Mouse (Mus musculus) lung, embryonic 15.5 days (tissue): ENCODE results near the gene Gm37240. TPM values are rescaled to one million over a fixed set of nuclear protein-coding genes. Genes with fewer than 3 reads are reported as not detected.

Experiments
- ATAC-seq: fragments of 200-750 bp; cut with Nextera tagmentation; 2 replicates; pipeline ENCODE4 v1.8.0; 2017; ENCODE audit warnings: moderate number of reproducible peaks, borderline replicate concordance; ENCODE audit not compliant: low FRiP score, low TSS enrichment; ENCODE audit errors: extremely low read depth
- H3K27ac ChIP-seq: fragments of 300-500 bp; sonication (generic); 2 replicates; pipeline ENCODE4 v1.5.1; 2015; ENCODE audit warnings: moderate library complexity, mild to moderate bottlenecking, inconsistent platforms
- H3K27me3 ChIP-seq: fragments of 300-500 bp; sonication (generic); 2 replicates; pipeline ENCODE4 v1.6.1; 2015; ENCODE audit warnings: inconsistent platforms
- H3K36me3 ChIP-seq: fragments of 300-500 bp; sonication (generic); 2 replicates; pipeline ENCODE4 v1.6.1; 2015; ENCODE audit warnings: inconsistent platforms
- H3K4me1 ChIP-seq: fragments of 300-500 bp; sonication (generic); 2 replicates; pipeline ENCODE4 v1.6.1; 2015; ENCODE audit warnings: inconsistent platforms
- H3K4me2 ChIP-seq: fragments of 300-500 bp; sonication (generic); 2 replicates; pipeline ENCODE4 v1.6.1; 2015; ENCODE audit warnings: inconsistent platforms, mild to moderate bottlenecking, moderate library complexity
- H3K4me3 ChIP-seq: fragments of 300-500 bp; sonication (generic); 2 replicates; pipeline ENCODE4 v1.5.1; 2015; ENCODE audit warnings: mild to moderate bottlenecking, inconsistent platforms
- H3K9ac ChIP-seq: fragments of 300-500 bp; sonication (generic); 2 replicates; pipeline ENCODE4 v1.6.1; 2015; ENCODE audit warnings: inconsistent platforms
- H3K9me3 ChIP-seq: fragments of 300-500 bp; sonication (generic); 2 replicates; pipeline ENCODE4 v1.6.1; 2016; ENCODE audit warnings: inconsistent platforms
- WGBS: fragments of 180-500 bp; shearing (Covaris S2); methylation state at CpG from one replicate; pipeline ENCODE4 v1.1.7; 2015; 5-methylcytosine and 5-hydroxymethylcytosine counted together
- polyA plus RNA-seq: library from polyadenylated mRNA; unstranded; fragments of >200 nt; fragmentation: Nextera tagmentation; extraction: Ambion mirVana; gene quantifications from 2 replicates; pipeline ENCODE4 v1.2.1, GENCODE M21; 2015

The Gm37240 gene
- polyA plus RNA-seq, 1 experiment from 2014 or later = 8.8 TPM

DNA sequence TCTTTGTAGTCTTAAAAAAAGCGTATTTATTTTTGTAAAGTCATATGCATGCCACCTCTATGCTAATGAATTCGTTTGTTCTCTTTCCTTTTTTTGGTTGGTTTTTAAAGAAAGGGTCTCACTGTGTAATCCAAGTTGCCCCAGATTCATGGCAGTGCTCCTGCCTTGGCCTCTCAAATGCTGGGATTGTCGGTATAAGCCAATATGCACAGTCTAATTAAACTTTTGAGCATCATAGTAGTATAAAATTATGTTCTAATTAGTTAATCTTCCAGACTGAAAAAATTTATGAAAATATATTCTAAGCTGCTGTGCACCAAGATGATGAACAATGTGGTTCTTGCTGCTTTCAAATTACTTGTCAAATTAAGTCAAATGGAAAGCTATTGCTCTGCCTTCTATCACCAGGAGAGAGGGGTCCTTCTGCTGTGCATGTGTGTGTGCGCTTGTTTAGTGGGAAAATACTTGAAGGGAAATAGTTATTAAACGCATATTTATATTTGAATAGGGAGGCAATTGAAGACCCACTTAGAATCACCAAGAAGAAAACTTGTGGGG lies 1291.6 kb downstream of the Gm37240 start:
- no peaks in the 10 kb centered on the region for H3K9me3 ChIP-seq

DNA sequence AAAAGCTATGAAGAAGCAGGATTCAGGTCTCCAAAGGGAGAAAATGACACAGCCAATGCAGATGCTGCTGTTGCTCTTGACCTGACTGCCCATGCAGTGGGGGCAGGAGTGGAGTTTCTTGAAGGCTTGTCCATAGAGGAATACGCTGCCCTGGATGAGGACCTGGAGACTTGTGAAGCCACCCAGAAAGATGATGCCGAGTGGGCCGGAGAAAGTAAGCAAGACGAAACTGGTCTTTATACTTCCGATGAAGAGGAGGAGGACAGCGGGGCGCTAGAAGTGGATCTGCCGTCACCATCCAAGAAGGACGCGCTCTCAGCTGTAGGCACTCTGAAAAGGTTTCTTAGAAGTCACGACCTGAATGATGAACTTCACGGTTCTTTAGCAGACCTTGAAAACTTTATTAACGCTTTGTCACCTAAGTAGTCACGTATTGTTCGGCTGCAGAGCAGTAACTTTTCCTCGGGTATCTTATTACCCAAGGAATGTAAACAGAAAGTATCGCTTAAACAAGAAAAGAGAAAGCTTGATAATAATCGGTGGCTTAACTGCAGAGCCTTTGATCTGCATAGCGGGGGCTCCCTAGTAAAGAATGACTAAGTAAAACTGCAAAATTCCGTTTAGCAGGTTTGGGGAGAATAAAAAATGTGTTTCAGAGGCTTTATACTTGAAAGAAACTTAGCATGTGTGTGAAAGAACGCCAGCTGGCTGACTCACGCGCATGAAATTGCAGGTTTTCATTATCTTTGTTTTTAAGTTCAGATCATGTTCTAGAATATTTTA lies 1292.2 kb downstream of the Gm37240 start:
- 3% methylated on average over 23 of the region's 23 CpGs for WGBS
- Histone ChIP-seq H3K27ac (peak overlapping the region; percentile 1; the same call in 1 of the 2 replicates), H3K36me3 (no peaks in the 10 kb centered on the region), H3K4me1 (peaks cover 25% of the 10 kb centered on the region; the same call in 1 of the 2 replicates), H3K9me3 (no peaks in the 10 kb centered on the region), H3K9ac (peak overlapping the region; percentile 5; the same call in 1 of the 2 replicates), H3K4me2 (peak overlapping the region; percentile 55), H3K27me3 (no peaks in the 10 kb centered on the region), H3K4me3 (peak overlapping the region; percentile 36)
- ATAC-seq = no peak

More for the DNA sequence above, 1291.6 kb downstream of the Gm37240 start:
- Histone ChIP-seq H3K27me3 (no peaks in the 10 kb centered on the region), H3K4me2 (peak overlapping the region; percentile 55), H3K27ac (peak overlapping the region; percentile 1; the same call in 1 of the 2 replicates), H3K4me1 (peaks cover 28% of the 10 kb centered on the region; the same call in 1 of the 2 replicates), H3K9ac (0 out of 2 replicates have a peak overlapping the region, but pooled peaks have one; percentile 5), H3K4me3 (peak overlapping the region; percentile 36), H3K36me3 (no peaks in the 10 kb centered on the region)
- ATAC-seq = no peak
- 35% methylated on average over 5 of the region's 5 CpGs for WGBS

DNA sequence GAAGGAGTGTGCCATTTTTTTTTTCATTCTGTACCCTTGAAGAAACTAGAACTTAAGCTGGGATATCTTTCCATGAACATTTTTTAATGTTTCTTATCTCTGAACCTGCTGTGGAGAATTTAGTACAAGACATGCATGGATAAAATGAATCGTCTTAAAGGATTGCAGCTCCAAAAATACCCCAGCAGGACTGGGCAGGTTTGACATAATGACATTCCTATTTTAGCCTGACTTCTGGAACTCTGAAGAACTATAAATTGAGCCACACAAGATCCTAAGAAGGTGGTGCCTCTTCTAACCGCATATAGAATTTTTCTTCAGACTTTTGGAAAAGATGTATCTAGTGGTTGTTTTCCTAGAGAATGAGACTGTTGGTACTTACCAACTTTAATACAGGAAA lies 1294.0 kb downstream of the Gm37240 start, which contains the start of gene Tigd4:
Gene Tigd4, plus strand, starts transcription at position 301 of the 400 bp plus-strand sequence.
- Histone ChIP-seq H3K4me2 (no peak within 1 kb of the TSS), H3K9ac (no peak within 1 kb of the TSS), H3K27me3 (no peaks in the 10 kb centered on the region), H3K4me3 (no peak within 1 kb of the TSS), H3K4me1 (peaks cover 18% of the 10 kb centered on the region; the same call in 1 of the 2 replicates), H3K36me3 (no peaks in the 10 kb centered on the region), H3K27ac (no peak within 1 kb of the TSS), H3K9me3 (no peaks in the 10 kb centered on the region)
- no peak for ATAC-seq
- 79% methylated on average over 2 of the region's 2 CpGs for WGBS

DNA sequence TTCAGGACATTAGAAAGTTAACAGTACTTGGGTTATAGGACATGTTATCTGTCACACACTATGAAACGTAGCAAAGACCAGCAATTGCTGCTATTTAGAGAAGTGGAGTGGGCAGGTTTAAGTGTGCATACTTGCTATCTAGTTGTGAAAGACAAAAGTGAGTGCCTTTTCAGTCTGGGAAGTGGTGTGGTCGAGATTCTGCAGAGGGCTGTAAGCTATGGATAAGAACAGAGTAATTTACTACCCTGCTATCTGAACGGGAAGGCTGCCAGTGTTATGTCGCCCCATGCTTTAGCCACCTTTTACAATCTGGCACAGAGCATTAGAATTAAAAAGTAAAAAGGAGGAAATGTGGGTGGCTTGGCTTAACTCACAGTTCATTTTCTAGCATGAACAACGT lies 1300.6 kb downstream of the Gm37240 start:
- Histone ChIP-seq H3K4me1 (peaks cover 22% of the 10 kb centered on the region), H3K4me2 (no peak overlapping the region), H3K36me3 (no peaks in the 10 kb centered on the region), H3K9me3 (no peaks in the 10 kb centered on the region), H3K4me3 (no peak overlapping the region), H3K9ac (no peak overlapping the region), H3K27ac (peak overlapping the region; percentile 37; the same call in 1 of the 2 replicates), H3K27me3 (no peaks in the 10 kb centered on the region)
- WGBS = 22% methylated on average over 5 of the region's 5 CpGs
- no peak for ATAC-seq

DNA sequence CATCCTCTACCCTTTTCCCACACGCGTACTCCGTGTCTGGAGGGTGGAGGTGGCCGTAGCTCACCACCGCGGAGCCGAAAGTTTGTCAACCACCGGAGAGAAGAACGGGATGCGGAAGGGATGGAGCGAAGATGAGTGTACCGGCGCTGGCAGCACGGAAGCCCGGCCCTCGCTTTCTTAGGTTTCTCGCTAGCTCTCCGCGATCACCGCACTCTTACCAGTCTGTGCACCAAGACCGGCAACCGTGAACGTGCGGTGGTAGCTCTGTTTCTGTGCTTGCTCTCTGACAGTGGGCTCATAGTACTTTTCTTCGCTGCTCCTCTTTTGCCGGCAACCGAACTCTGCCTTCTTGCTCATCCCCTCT lies 1304.4 kb downstream of the Gm37240 start:
- peak overlapping the region; percentile 50 for H3K9ac ChIP-seq
- no peaks in the 10 kb centered on the region for H3K27me3 ChIP-seq
- peak overlapping the region; percentile 87 for H3K4me2 ChIP-seq
- peak overlapping the region; percentile 70 for H3K4me3 ChIP-seq
- H3K9me3 ChIP-seq = no peaks in the 10 kb centered on the region
- peak overlapping the region; percentile 97 for H3K27ac ChIP-seq
- ATAC-seq = no peak
- H3K4me1 ChIP-seq = peaks cover 39% of the 10 kb centered on the region
- 0% methylated on average over 27 of the region's 27 CpGs for WGBS
- H3K36me3 ChIP-seq = no peaks in the 10 kb centered on the region

DNA sequence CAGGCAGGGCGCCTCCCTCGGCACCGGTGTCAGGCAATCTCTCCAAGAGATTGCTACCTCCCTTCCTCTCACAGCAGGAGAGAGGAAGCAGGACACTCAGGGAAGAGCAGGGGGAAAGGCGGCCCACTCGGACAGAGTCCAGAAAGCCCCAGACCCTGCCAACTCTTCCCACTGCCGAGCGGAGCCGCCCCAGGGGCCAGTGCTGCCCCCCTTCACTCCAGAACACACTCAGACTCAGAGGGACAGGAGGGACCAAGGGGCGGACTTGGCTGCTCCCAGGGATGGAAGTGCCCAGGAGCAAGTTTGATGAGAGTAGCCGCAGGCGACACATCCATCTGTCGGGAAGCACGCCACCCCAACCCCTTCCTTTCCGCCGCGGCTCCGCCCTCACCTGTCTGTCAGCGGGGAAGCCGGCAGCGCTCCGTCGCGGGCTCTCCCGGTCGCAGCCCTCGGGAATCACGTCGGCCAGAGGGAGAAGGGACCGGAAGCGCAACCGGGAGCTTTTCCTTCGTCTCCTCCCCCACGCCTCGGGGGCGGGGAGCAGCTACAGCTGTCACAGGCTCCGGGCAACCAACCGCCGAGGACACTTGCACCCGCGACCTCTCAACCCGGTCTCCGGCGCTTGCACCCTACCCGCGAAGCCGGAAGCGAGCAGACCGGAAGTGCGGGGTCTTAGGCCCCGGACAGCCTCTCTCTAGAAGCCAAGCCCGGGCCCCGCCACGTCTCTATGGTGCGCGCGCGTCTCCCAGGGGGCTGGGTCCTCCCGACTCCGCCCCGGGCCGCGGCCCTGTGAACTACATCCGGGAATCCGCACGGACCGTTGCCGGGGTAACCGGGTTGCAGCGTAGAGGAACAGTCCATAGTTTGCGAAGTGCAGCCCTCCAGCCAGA lies 1305.0 kb downstream of the Gm37240 start, which contains the start of gene Arfip1:
Gene Arfip1, minus strand, starts transcription at position 603 of the 890 bp plus-strand sequence.
- Histone ChIP-seq H3K4me1 (peaks cover 39% of the 10 kb centered on the region), H3K27me3 (no peaks in the 10 kb centered on the region), H3K9me3 (no peaks in the 10 kb centered on the region), H3K36me3 (no peaks in the 10 kb centered on the region), H3K4me2 (peak within 1 kb of the TSS; percentile 87), H3K27ac (peak within 1 kb of the TSS; percentile 97), H3K9ac (peak within 1 kb of the TSS; percentile 82), H3K4me3 (peak within 1 kb of the TSS; percentile 70)
- peak; percentile 99 for ATAC-seq
- under 1% methylated on average over 65 of the region's 70 CpGs for WGBS

DNA sequence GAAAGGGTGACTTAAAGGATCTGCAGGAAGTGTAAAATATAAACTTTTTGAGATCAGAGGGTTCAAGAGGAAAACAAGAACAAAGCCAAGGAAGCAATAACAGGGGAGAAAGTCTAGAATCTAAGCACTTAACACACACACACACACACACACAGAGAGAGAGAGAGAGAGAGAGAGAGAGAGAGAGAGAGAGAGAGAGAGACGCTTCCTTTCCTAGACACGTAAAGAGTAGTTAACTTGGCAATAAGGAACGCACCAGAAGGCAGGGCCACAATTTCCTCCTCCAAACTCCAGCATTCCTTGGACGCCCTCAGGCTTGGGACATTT lies 1305.7 kb downstream of the Gm37240 start:
- Histone ChIP-seq H3K4me1 (peaks cover 34% of the 10 kb centered on the region), H3K9me3 (no peaks in the 10 kb centered on the region), H3K4me2 (peak overlapping the region; percentile 87), H3K9ac (peak overlapping the region; percentile 82), H3K36me3 (no peaks in the 10 kb centered on the region), H3K27ac (peak overlapping the region; percentile 97), H3K4me3 (peak overlapping the region; percentile 70), H3K27me3 (no peaks in the 10 kb centered on the region)
- 1% methylated on average over 4 of the region's 4 CpGs for WGBS
- no peak for ATAC-seq

DNA sequence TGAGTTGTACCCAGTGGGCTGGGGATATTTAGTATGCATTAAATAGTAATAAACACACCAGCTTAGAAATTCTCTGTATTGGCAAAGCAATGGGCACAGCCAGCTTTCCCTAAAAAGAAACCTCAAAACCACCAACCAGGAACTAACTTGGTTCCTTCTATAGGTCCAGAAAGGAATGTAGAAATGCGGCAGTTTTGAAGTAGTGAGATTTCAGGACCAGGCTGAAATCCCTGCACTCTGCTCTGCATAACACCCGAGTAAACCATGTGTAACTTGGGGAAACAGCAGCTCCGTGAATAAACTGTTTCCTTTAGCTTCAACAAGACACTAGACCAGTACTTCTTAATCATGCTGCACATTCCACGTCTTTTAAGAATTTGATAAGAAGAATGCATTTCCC lies 1306.6 kb downstream of the Gm37240 start:
- no peaks in the 10 kb centered on the region for H3K27me3 ChIP-seq

DNA sequence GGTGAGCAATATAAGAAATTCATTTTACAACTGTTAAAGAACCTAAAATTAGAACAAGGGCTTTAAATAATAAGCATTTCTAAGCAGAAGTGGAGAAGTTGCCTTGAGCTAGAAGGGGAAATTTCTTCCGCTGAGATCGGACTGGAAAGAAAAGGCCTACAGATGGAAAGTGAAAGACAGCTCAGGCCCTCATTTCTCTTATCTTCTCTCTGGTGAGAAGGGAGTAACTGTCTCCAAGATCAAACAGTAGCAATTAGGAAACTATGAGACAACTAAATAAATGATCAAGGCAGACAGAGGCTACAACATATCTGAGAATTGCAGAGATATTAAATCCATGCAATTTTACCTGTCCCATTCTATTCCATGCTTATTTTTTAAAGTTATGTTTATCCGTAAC lies 1316.8 kb downstream of the Gm37240 start:
- Histone ChIP-seq H3K27me3 (no peaks in the 10 kb centered on the region), H3K36me3 (no peaks in the 10 kb centered on the region), H3K4me2 (no peak overlapping the region), H3K9ac (no peak overlapping the region), H3K9me3 (no peaks in the 10 kb centered on the region), H3K4me3 (no peak overlapping the region), H3K4me1 (peaks cover 15% of the 10 kb centered on the region; the same call in 1 of the 2 replicates), H3K27ac (no peak overlapping the region)
- no peak for ATAC-seq
- WGBS = 77% methylated on average over 3 of the region's 3 CpGs

More for the DNA sequence above, 1306.6 kb downstream of the Gm37240 start:
- H3K9ac ChIP-seq = peak overlapping the region; percentile 0; the same call in 1 of the 2 replicates
- no peaks in the 10 kb centered on the region for H3K9me3 ChIP-seq
- H3K27ac ChIP-seq = no peak overlapping the region
- 8% methylated on average over 4 of the region's 4 CpGs for WGBS
- no peak for ATAC-seq
- H3K4me1 ChIP-seq = peaks cover 30% of the 10 kb centered on the region
- peak overlapping the region; percentile 87 for H3K4me2 ChIP-seq
- peak overlapping the region; percentile 70 for H3K4me3 ChIP-seq
- H3K36me3 ChIP-seq = no peaks in the 10 kb centered on the region

DNA sequence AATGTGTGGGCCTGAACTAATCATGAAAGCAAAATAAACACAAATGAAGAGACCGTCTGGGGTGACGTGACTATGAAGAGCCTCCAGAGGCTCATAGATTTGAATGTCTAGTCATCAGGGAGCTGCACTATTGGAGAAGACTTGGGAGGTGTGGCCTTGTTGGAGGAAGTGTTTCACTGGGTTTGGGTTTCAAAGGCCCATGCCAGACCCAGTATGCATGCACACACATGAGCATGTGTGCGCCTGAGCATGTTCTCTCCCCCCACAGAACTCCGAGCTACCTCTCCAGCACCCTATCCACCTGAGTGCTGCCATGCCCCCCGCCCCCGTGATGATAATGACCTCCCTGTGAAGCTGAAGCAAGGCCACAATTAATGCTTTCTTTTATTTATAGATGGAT lies 1317.7 kb downstream of the Gm37240 start:
- Histone ChIP-seq H3K4me2 (no peak overlapping the region), H3K27me3 (no peaks in the 10 kb centered on the region), H3K36me3 (no peaks in the 10 kb centered on the region), H3K9ac (no peak overlapping the region), H3K27ac (no peak overlapping the region), H3K4me3 (no peak overlapping the region), H3K9me3 (no peaks in the 10 kb centered on the region), H3K4me1 (peaks cover 12% of the 10 kb centered on the region; the same call in 1 of the 2 replicates)
- no peak; the same call in 1 of the 2 replicates for ATAC-seq
- WGBS = 66% methylated on average over 6 of the region's 6 CpGs

DNA sequence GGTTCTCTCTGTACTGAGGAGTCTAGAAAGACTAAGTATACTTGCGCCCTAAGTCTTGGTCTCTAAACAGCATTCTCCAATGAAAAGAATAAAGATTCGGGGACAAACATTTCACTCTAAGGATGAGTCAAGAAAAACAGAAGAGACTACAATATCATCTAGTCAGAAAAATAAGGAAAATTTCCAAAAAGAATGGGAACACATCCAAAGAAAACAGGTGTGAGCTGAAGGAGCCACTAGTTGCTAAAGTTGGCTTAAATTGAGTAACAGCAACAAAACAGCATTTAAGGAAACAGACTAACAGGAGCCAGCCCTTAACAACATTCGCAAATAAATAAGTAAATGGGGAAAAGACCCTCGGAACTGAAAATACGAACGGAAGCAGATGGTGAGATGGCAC lies 1318.8 kb downstream of the Gm37240 start:
- ATAC-seq = no peak
- Histone ChIP-seq H3K27me3 (no peaks in the 10 kb centered on the region), H3K27ac (no peak overlapping the region), H3K4me1 (peaks cover 9% of the 10 kb centered on the region; the same call in 1 of the 2 replicates), H3K36me3 (no peaks in the 10 kb centered on the region), H3K9ac (no peak overlapping the region), H3K4me3 (no peak overlapping the region), H3K9me3 (no peaks in the 10 kb centered on the region), H3K4me2 (no peak overlapping the region)
- 96% methylated on average over 6 of the region's 6 CpGs for WGBS
